Mouse (Mus musculus) neural tube, embryonic 15.5 days (tissue): ENCODE measurements at regions not wholly inside any gene's neighbourhood (a gene's known extent, or its start where the extent isn't known, plus 50 kb on each side); places are given as distances from the start of the nearest gene placed in this dataset.

Source experiments
- ATAC-seq: fragments of 200-750 bp; cut with Nextera tagmentation; 2 replicates; pipeline ENCODE4 v1.8.0; 2017; ENCODE audit warnings: mild to moderate bottlenecking, moderate TSS enrichment, moderate library complexity; ENCODE audit not compliant: low FRiP score
- H3K27ac ChIP-seq: fragments of 300-500 bp; sonication (generic); replicated peaks from 2 replicates; pipeline ENCODE4 v1.5.1; 2015; ENCODE audit warnings: mild to moderate bottlenecking, inconsistent platforms
- H3K27me3 ChIP-seq: fragments of 300-500 bp; sonication (generic); replicated peaks from 2 replicates; pipeline ENCODE4 v1.6.1; 2015; ENCODE audit warnings: inconsistent platforms
- H3K36me3 ChIP-seq: fragments of 300-500 bp; sonication (generic); 2 replicates; pipeline ENCODE4 v1.6.1; 2015; ENCODE audit warnings: inconsistent platforms
- H3K4me1 ChIP-seq: fragments of 300-500 bp; sonication (generic); 2 replicates; pipeline ENCODE4 v1.6.1; 2015; ENCODE audit warnings: inconsistent platforms
- H3K4me2 ChIP-seq: fragments of 300-500 bp; sonication (generic); 2 replicates; pipeline ENCODE4 v1.6.1; 2015; ENCODE audit warnings: inconsistent platforms, mild to moderate bottlenecking, moderate library complexity
- H3K4me3 ChIP-seq: fragments of 300-500 bp; sonication (generic); replicated peaks from 2 replicates; pipeline ENCODE4 v1.5.1; 2015; ENCODE audit warnings: mild to moderate bottlenecking, inconsistent platforms
- H3K9ac ChIP-seq: fragments of 300-500 bp; sonication (generic); replicated peaks from 2 replicates; pipeline ENCODE4 v1.6.1; 2015; ENCODE audit warnings: mild to moderate bottlenecking, inconsistent platforms
- H3K9me3 ChIP-seq: fragments of 300-500 bp; sonication (generic); replicated peaks from 2 replicates; pipeline ENCODE4 v1.6.1; 2016; ENCODE audit warnings: inconsistent platforms
- WGBS: fragments of 180-500 bp; shearing (Covaris S2); methylation state at CpG from one replicate; pipeline ENCODE4 v1.1.7; 2015; ENCODE audit warnings: mixed read lengths; 5-methylcytosine and 5-hydroxymethylcytosine counted together

GRCm38 (mm10) chr1:50704639-50705038, 195.8 kb upstream of the Tmeff2 start:
- ATAC-seq = no peak
- Histone ChIP-seq H3K4me1 (no peaks in the 10 kb centered on the region), H3K9me3 (no peaks in the 10 kb centered on the region), H3K36me3 (no peaks in the 10 kb centered on the region), H3K4me3 (no peak overlapping the region), H3K27me3 (no peaks in the 10 kb centered on the region), H3K4me2 (no peak overlapping the region), H3K27ac (no peak overlapping the region), H3K9ac (no peak overlapping the region)
- 91% methylated on average over 2 of the region's 2 CpGs for WGBS

- no peaks in the 10 kb centered on the region for H3K36me3 ChIP-seq
- no peak overlapping the region for H3K4me3 ChIP-seq
- no peak overlapping the region for H3K4me2 ChIP-seq
- H3K9me3 ChIP-seq = no peaks in the 10 kb centered on the region
- H3K27ac ChIP-seq = no peak overlapping the region
- H3K4me1 ChIP-seq = no peaks in the 10 kb centered on the region
- 57% methylated on average over 5 of the region's 5 CpGs for WGBS
- no peak overlapping the region for H3K9ac ChIP-seq
- no peak for ATAC-seq
- no peaks in the 10 kb centered on the region for H3K27me3 ChIP-seq
These were observed 155.4 kb upstream of the Tmeff2 start for GRCm38 (mm10) chr1:50745049-50745448.

GRCm38 (mm10) chr1:50770211-50770610, 130.2 kb upstream of the Tmeff2 start:
- Histone ChIP-seq H3K4me1 (no peaks in the 10 kb centered on the region), H3K9ac (no peak overlapping the region), H3K27me3 (no peaks in the 10 kb centered on the region), H3K27ac (no peak overlapping the region), H3K4me3 (no peak overlapping the region), H3K36me3 (no peaks in the 10 kb centered on the region), H3K4me2 (no peak overlapping the region), H3K9me3 (no peaks in the 10 kb centered on the region)
- no peak for ATAC-seq

- Histone ChIP-seq H3K27ac (no peak overlapping the region), H3K9me3 (no peaks in the 10 kb centered on the region), H3K4me3 (no peak overlapping the region), H3K9ac (no peak overlapping the region), H3K4me2 (no peak overlapping the region), H3K4me1 (no peaks in the 10 kb centered on the region), H3K36me3 (no peaks in the 10 kb centered on the region), H3K27me3 (no peaks in the 10 kb centered on the region)
- no peak for ATAC-seq
- WGBS = 33% methylated on average over 3 of the region's 3 CpGs
These were observed 105.2 kb upstream of the Tmeff2 start for GRCm38 (mm10) chr1:50795264-50795663.

GRCm38 (mm10) chr1:50798166-50798565, 102.3 kb upstream of the Tmeff2 start:
- no peaks in the 10 kb centered on the region for H3K27me3 ChIP-seq
- 61% methylated on average over 3 of the region's 3 CpGs for WGBS
- H3K4me1 ChIP-seq = no peaks in the 10 kb centered on the region
- ATAC-seq = no peak
- no peak overlapping the region for H3K9ac ChIP-seq
- no peak overlapping the region for H3K4me3 ChIP-seq
- H3K36me3 ChIP-seq = no peaks in the 10 kb centered on the region
- no peak overlapping the region for H3K27ac ChIP-seq
- H3K4me2 ChIP-seq = no peak overlapping the region
- no peaks in the 10 kb centered on the region for H3K9me3 ChIP-seq

- Histone ChIP-seq H3K4me3 (no peak overlapping the region), H3K27me3 (no peaks in the 10 kb centered on the region), H3K4me1 (no peaks in the 10 kb centered on the region), H3K4me2 (no peak overlapping the region), H3K36me3 (no peaks in the 10 kb centered on the region), H3K27ac (no peak overlapping the region), H3K9me3 (no peaks in the 10 kb centered on the region), H3K9ac (no peak overlapping the region)
- 64% methylated on average over 1 of the region's 1 CpGs for WGBS
- ATAC-seq = no peak
These were observed 94.1 kb upstream of the Tmeff2 start for GRCm38 (mm10) chr1:50806321-50806720.

GRCm38 (mm10) chr1:50806821-50807220, 93.6 kb upstream of the Tmeff2 start:
- H3K9me3 ChIP-seq = no peaks in the 10 kb centered on the region
- H3K27me3 ChIP-seq = no peaks in the 10 kb centered on the region
- no peak overlapping the region for H3K4me3 ChIP-seq
- H3K36me3 ChIP-seq = no peaks in the 10 kb centered on the region
- no peak overlapping the region for H3K4me2 ChIP-seq
- WGBS = 69% methylated on average over 1 of the region's 1 CpGs
- ATAC-seq = no peak
- H3K9ac ChIP-seq = no peak overlapping the region
- no peaks in the 10 kb centered on the region for H3K4me1 ChIP-seq
- no peak overlapping the region for H3K27ac ChIP-seq

- 48% methylated on average over 1 of the region's 1 CpGs for WGBS
- H3K9me3 ChIP-seq = no peaks in the 10 kb centered on the region
- H3K4me2 ChIP-seq = no peak overlapping the region
- H3K27ac ChIP-seq = no peak overlapping the region
- no peak overlapping the region for H3K9ac ChIP-seq
- no peak for ATAC-seq
- no peaks in the 10 kb centered on the region for H3K36me3 ChIP-seq
- no peak overlapping the region for H3K4me3 ChIP-seq
- H3K4me1 ChIP-seq = no peaks in the 10 kb centered on the region
- H3K27me3 ChIP-seq = no peaks in the 10 kb centered on the region
These were observed 68.8 kb upstream of the Tmeff2 start for GRCm38 (mm10) chr1:50831663-50832062.

GRCm38 (mm10) chr1:50836123-50836522, 64.3 kb upstream of the Tmeff2 start:
- H3K4me1 ChIP-seq = no peaks in the 10 kb centered on the region
- H3K4me2 ChIP-seq = no peak overlapping the region
- no peaks in the 10 kb centered on the region for H3K36me3 ChIP-seq
- no peaks in the 10 kb centered on the region for H3K9me3 ChIP-seq
- no peak for ATAC-seq
- H3K27ac ChIP-seq = no peak overlapping the region
- 89% methylated on average over 6 of the region's 6 CpGs for WGBS
- H3K27me3 ChIP-seq = no peaks in the 10 kb centered on the region
- H3K9ac ChIP-seq = no peak overlapping the region
- no peak overlapping the region for H3K4me3 ChIP-seq

GRCm38 (mm10) chr1:50847156-50847555, 53.3 kb upstream of the Tmeff2 start:
- H3K9ac ChIP-seq = no peak overlapping the region
- no peak overlapping the region for H3K27ac ChIP-seq
- no peaks in the 10 kb centered on the region for H3K4me1 ChIP-seq
- no peaks in the 10 kb centered on the region for H3K9me3 ChIP-seq
- H3K4me3 ChIP-seq = no peak overlapping the region
- H3K27me3 ChIP-seq = no peaks in the 10 kb centered on the region
- WGBS = 69% methylated on average over 1 of the region's 1 CpGs
- no peak overlapping the region for H3K4me2 ChIP-seq
- H3K36me3 ChIP-seq = no peaks in the 10 kb centered on the region
- ATAC-seq = no peak
